Mouse (Mus musculus): Measurements from ENCODE around the gene Tenm4. TPM values are rescaled to one million over a fixed set of nuclear protein-coding genes. Genes with fewer than 3 reads are reported as not detected.
A peak's percentile ranks its signal among the peaks of the same experiment; 100 is the strongest.

Gene Tenm4
- polyA plus RNA-seq, 1 experiment from 2014 or later: 4.5 TPM

DNA sequence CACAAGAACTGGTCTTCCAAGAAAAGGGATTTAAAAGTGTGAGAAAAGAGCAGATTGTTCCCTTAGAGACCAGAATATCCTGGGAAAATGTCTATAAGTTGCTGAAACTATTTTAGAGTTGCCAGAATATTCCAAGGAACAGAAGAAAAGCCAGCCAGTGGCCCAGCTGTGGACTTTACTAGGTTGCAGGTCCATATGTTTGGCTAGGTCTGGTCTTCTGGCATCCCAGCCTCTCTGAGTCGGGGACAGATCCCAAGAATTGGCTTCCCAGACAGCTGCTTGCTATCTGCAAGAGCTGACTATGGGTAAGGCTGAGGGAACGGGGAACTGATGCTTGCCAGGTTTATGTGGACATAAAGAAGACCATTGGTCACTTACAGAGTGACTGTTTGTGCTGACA, 352.6 kb downstream of the Tenm4 start:
- no peak for DNase-seq (ENCODE audit: low spot score)

DNA sequence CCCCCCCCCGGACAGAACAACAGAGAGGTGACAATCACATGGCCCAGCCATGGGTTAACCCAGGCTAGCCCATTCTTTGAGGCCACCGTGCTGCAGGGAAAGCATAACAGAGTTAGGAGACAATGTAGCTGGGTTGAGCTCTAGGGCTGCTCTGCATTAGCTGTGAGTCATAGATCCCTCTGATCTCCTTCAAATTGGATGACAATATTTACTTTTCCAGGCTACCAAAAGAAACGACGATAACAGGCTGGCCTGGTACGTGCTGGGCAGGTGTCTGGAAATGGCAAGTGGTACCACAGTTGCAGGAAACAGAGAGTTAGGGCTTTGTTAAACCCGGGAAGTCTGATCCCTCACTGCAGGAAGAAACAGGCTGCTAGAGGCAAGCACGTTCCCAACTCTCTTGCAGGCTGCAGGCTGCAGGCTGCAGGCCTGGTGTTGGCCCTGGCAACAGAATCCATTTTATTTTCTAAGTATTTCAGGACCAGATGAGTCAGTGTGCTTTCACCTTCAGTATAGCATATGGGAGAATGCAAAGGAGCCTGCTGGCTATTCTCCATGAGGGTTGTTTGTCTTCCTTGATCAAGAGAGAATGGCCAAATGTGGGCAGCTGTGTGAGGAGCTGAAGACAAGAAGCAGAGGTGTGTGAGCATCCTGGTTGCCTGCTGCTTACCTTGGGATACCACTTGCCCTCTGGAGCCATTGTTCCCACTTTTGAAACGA, 353.6 kb downstream of the Tenm4 start:
- DNase-seq (ENCODE audit: low spot score): no peak

DNA sequence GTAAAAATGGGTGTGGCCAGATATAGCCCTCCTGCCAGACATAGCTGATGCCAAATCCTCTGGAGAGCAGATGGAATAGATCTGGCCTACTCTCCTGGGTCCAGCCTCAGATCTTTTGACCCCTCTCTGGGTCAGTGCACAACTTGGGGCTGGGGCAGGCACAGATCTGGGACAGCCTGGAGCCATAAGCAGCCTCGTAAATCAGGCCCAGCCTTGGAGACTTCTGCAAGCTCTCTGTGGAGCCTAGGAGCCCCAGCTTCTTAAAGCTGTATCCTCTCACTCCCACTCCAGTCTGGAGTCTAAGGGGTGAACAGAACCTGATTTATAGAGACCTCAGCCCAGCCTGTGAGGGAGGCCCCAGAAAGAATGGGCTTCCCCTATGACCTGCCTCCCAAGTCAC, 354.3 kb downstream of the Tenm4 start:
- no peak for DNase-seq (ENCODE audit: low spot score)

DNA sequence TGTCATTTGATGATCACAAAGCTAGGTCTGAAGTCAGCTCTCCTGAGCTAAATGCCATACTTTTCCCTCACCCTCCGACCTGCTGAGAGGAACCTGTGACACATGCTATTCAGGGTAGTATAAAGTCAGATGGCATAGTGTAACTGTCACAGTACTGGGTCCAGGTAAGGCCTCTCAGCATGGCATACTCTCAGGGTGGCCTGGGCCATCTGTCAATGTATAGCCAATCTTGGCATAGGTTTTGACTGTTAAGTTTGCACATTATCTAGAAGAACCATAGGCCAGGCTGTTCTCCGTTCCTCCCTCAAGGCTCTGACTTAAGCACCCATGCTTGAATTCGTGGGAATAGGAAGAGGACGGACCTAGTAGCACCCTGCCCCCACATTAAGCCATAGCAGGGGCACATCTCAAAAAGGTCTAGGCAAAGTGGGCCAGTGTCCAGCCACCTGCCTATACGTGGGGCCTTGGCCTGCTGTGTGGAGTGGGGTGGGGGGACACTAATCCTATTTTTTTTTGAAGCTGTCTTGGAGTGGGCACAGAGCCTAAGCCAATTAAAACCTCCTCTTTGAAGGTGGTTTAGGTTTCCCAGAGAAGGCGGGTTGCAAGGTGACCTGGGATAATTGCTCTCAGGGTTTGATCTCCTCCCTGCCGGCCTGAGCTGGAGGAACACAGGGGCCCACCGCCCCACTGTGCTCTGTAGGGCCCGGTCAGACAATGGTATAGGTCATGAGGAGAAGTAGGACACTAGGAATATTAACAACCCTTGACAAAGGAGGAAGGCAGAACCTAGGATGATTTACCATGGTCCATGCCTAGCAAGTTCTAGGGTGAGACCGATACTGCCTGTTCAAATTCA, 359.8 kb downstream of the Tenm4 start:
- no peak for DNase-seq (ENCODE audit: low spot score)

DNA sequence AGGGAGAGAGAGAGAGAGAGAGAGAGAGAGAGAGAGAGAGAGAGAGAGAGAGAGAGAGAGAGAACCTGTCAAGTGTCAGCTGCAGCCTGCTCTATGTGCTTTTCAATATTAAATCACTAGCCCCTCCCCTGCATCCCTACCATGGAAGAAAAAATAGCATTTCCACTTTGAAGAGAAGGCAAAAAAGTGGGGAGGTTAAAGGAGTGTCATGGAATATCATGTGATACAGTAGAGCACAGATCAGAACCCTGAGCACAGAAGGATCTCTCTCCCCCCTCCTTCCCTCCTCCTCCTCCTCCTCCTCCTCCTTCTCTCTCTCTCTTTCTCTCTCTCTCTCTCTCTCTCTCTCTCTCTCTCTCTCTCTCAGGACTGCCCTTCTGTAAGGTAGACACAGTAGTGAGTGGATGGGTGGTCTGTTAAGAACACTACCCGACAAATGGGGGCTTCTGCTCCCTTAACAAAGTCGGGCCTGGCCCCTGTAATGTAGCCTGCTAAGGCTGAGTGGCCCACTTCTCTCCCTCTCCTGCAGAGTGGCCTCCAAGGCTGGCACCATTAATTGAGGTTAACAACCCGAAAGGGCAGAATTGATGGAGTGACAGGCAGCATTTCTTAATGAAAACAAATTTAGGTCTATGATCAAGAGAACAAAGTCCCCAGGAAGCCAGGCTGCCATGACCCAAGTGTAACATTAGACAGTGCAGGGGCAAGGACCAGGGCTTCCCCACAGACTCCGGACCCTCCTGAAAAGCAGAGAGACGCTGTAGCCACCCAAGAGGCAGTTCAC, 361.1 kb downstream of the Tenm4 start:
- no peak for DNase-seq (ENCODE audit: low spot score)

DNA sequence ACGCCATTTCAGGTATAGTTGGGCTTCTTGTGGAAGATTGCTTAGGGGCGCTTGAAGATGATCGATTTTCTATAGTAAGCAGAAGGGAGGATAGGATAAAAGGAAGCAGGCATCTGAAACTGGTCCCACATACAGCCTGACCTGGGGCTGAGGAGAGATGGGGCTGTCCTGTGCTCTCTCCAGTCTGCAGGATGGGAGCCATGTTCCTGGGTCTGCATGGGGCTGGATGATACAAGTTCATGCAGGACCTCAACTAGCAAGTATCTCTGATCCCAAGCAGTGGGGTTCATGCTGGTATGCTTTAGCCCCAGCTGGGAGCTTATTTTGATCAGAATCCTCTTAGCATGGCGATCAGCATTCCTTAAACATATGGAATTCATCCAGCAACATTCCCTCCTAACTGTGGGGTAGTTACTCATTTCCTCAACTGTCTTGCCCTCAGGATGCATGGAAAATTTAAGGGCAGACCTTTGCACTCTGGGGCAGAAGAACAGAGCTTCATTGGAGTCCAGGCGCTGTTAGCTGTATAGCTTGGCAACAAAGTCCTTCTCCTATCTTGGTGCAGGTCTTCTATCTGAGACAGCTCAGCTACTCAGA, 361.9 kb downstream of the Tenm4 start:
- DNase-seq (ENCODE audit: low spot score): no peak

DNA sequence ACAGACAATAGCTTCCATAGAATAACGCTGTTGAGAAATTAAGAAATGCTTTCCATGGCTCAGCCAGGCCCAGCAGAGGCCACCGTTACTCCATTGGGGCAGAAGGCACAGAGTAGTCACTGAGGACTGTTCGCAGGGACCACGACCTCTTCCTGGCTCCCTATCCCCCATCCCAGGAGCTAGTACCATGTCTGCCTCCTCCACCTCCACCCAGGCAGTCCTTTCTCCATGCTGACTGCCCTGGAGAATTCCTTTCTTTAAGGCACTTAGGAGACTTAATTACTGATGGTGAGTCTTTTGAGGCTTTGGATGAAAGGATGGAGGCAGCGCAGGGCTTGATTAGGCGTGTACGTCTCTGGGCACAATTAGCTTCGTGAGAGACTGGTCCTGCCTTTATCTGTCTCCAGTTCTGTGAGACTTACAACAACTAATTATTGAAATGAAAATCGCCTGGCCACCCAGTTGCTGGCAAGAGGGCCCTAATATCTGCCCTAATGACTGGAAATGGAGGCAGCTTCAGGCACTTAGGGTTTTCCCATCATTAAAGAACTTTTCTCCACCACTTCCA, 365.4 kb downstream of the Tenm4 start:
- DNase-seq (ENCODE audit: low spot score): no peak

DNA sequence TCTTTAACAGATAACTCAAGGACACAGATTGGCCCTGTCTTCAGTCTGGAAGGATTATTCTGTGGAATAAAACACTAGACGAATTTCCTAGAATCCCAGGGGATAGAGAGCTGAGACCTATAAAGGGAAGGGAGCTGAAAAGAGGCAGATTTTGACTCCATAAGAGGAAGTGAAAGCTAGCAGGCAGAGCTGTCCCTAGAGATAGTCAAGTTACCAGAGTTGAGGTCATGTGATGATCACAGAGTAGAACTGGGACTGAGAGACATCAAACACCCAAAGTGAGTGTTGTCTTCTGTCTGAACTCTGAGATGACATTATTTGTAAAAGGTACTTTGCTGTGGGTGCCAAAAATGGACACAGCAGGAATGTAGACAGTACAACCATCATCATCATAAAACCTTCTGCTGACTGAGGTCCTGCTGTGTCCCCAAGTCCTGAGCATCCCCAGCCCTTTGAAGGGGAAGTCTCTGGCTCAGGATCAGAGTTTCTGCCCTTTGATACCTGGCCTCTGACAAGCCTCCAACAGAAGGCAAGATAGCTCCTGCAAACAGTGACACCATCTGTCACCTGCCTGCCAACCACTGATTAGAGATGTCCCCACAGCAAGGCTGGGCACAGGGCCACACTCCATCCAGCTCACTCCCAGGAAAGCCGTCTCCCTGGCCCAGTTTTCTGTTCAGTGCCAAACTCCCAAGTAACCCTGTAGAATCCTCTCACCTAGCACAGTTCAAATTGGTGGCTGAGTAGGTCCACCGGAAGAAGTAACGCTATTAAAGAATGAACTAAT, 368.4 kb downstream of the Tenm4 start:
- DNase-seq (ENCODE audit: low spot score): no peak

DNA sequence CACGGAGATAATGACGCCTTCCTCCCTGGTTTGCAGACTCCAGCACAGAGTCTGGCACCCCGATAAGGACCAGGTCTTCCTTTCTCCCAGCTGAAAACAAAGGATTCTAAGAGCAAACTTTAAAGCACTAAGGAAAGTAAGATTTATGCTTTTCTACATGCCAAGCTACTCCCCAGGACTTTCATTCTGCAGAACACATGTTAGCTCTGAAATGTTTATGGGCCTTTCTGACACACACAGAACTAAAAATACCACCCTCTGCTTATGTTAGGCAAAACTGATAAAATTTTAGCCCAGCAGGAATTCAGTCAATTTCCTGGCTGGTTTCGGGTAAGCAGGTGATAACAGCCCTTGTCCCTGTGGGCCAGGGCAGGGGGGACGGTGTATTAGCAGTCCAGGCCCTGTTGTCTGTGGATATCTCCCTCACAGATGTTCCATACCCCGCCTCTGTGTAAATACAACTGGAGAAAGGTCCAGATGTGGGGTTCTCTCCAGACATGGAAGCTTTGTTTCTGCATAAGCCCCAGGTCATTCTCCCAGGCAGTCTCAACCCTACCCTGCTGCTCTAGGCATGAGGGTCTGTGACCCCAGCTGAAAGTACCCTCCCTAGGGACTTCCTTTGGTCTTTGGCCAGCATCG, 369.5 kb downstream of the Tenm4 start:
- DNase-seq (ENCODE audit: low spot score): no peak

DNA sequence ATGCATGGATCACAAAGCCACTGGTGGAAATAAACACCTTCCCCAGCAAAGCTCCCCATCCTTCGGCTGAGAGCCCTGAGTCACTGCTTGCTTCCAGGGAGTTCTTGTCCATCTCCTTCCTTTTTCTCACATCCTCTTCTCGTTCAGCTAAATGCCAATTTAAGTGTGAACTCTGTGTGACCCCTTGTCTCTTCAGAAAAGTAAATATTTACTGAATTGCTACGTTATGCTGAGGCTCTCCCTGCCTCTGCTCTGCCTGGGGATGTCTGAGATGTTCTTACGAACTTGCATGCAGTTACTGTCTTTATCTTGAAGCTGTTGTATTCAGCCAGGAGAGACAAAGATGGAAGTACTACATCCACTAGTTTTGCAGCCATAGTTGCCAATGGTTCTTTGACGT, 374.9 kb downstream of the Tenm4 start:
- no peak for DNase-seq (ENCODE audit: low spot score)

DNA sequence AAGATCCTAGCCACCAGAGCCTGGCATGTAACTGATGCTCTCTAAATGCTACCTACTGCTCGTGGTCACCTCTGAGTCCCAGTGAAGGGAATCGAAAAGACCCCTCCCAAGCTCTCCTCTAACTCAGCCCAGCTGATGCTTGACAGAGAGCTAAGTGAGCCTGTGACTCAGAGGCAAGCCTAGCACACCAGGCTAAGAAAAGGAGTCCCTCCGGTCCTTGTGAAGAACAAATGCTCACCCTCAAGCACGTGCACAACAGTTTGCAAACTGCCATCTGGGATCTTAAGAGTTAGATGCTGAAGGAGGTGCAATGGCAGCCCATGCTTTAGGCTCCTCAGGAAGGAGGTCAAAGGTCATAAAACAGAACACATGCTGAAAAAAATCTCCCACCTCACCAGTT, 380.8 kb downstream of the Tenm4 start:
- no peak for DNase-seq (ENCODE audit: low spot score)

DNA sequence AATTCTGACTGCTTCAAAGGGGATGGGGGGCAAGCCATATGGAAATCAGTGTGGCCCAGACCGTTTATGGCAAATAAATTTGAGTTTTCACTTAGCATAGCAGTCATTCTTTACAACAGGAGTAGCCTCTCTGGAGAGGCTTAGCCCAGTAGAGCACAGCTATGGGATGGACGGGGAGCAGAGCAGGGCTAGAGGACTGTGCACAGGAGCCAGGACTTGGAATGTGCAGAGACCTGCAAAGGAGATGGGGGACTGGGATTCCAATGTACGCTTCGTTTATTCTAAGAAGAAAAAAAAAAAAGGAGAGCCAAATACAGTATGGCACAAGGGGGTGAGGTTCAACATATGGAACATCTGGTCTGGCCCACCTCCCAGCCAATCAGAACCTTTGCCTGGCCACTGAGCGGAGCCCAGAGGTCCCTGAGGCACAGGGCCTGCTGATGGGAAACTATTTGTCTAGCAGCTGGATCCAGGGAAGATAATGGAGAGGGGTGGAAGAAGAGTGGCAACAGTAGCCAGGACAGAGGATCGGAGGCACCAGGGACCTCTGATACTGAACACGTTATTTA, 381.3 kb downstream of the Tenm4 start:
- DNase-seq (ENCODE audit: low spot score): no peak

DNA sequence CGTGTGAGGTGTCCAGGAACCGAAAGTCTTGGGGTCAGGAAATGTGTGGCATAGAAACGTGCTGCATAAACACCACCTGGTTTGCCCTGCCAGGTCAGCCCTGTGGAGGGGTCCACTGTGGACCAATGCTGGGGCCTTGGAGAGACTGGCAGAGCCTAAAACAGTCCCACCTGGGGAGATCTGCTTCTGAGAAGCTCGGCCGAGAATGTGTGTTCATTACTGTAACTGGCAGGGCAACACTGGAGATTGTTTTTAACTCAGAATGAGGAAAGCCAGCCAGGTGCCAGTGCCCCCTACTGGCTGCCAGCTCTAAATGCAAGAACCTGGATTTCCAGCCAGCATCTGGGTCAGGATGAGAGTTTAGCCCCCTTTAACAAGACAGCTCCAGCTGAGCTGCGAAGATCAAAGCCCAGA, 383.2 kb downstream of the Tenm4 start:
- DNase-seq (ENCODE audit: low spot score): peak; percentile 32

DNA sequence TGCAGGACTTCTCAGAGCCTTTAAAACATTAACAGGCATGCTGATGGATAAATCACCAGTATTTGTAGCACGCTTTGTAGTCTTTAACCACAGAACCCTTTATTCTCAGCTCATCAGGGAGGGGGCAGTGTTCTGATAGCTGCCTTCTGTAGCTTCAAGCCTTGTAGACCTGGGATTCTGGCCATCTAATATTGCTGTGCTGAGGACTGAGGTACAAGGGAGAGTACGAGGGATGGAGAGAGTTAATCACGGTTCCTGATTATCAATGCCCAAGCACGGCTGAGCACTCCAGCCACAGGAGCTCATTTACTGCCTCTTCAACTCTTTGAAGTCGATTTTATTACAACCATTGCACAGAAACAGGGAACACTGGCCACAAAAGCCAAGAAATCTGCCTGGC, 384.2 kb downstream of the Tenm4 start:
- no peak for DNase-seq (ENCODE audit: low spot score)

DNA sequence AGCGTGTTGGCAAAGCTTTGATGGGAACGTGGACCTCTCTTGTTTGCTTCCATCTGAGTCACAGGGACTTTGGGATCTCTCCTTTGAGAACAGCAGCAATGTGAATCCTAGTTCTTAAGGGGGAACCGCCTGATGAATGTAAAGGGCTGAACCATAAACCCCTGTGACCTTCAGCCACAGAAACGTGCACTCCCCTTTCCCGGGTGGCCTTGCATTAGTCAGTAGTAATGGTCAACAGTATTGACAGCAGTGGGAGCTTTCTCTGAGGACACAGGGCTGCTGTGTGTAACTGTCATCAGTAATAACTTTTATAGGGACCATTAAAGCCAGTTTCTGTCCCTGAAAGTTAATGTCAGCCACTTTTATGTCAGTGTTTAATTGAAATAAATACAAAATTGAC, 385.7 kb downstream of the Tenm4 start:
- DNase-seq (ENCODE audit: low spot score): no peak

DNA sequence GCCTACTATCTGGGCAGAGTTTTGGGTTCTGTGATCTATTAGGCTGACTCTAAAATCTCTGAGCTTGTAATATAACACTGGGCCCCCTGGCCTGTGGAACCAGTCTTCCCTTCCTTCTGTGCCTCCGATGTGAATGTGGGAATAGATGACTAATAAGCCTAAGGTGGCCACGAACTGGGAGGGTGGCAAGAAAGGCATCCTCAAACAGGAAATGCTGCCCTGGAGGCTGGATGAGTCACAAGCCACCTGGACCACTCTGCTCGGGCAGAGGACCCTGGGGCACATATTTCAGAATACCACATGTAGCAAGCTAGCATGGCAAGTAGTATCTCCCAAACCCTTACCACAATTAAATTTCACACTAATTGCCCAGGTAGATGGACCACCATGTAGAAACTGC, 391.8 kb downstream of the Tenm4 start:
- no peak for DNase-seq (ENCODE audit: low spot score)

DNA sequence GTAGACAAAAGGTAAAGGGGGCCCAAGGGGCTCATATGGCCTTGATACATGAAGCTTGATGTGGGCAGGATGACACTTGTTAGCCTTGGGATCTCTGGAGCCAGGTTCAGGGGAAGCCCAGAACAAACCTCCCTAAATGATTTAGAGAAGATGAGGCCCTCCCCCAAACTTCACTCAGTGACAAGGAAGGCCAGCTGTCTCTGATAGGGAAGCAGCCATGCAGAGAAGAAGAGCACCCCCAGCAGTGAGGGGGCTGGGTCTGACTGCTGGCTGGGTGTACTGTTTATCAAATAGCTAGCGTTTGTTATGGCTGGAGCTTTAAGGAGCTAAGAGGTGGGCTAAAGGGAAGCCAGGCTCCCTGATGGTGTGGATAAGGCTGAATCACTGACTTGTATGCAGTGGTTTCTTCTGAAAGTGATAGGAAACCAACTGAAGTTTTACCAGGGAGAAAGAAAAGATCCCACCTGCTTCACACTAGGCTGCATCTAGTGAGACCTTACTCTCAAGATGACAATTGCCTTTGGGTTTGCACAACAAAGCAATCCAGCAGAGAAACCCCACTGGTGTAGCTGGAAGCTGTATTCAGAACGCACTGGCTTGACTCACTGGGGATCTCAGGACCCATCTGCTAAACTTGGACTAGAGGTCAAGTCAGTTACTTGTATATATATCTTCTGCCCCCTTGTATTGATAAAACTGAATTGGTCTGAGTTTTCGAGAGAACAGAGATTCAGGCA, 392.5 kb downstream of the Tenm4 start:
- no peak for DNase-seq (ENCODE audit: low spot score)

DNA sequence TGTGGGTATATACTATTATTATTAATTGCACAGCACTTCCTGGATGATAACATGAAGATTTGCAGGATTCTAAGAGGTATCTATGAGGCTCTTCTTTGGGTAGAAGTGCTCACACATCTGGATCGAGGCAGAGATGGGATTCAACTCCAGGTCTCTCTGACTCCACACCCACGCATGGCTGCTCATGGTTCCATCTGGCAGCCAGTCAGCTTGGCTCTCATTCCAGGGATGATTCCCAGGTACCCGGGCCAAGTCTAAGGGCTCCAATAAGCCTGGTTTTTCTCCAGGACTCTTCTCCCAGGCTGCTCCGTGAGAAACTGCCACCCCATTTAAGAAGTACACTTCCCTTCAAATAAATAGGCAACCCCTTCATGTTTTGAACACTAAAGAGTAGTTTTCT, 394.8 kb downstream of the Tenm4 start:
- no peak for DNase-seq (ENCODE audit: low spot score)

DNA sequence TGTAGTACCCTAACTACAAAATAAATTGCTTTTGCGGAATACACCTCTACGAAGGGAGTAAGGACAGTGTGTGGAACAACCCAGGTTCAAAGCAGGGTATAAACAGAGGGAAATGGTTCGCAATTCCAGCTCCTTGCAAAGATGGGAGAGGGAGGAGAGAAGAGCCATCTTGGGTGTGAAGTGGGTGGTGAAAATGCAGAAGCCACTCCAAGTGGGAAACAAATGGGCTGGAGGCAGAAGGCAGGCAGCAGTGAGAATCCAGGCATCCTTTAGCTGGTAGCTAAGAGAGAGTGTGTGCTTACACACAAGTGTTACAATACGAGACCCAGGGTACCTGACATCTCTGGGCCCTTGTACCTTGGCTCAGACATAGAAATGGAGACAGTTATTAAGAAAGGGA, 395.2 kb downstream of the Tenm4 start:
- no peak for DNase-seq (ENCODE audit: low spot score)

All from thymus, postnatal 0 days (tissue).